Mouse (Mus musculus) embryonic fibroblast, embryonic 13.5 days (primary cell): ENCODE data around the gene Papola.

ENCODE experiments used
- CTCF ChIP-seq: IDR thresholded peaks from 2 replicates; pipeline ENCODE4 v1.5.1; 2011; ENCODE audit warnings: mild to moderate bottlenecking, control low read depth, low read length, moderate library complexity, borderline replicate concordance; ENCODE audit not compliant: insufficient read depth
- POLR2A ChIP-seq: IDR thresholded peaks from 2 replicates; pipeline ENCODE4 v1.6.1; 2011; ENCODE audit warnings: low read depth, mild to moderate bottlenecking, control low read depth, low read length, moderate library complexity

- TF ChIP-seq POLR2A (no peak), CTCF (no peak)
These were observed 36.4 kb upstream of the Papola start for GRCm38 (mm10) chr12:105748114-105748513.
